Mouse (Mus musculus) heart, adult 2 months (tissue): ENCODE measurements around the gene Sh2d7. TPM values are rescaled to one million over a fixed set of nuclear protein-coding genes. Genes with fewer than 3 reads are reported as not detected.
A peak's percentile ranks its signal among the peaks of the same experiment; 100 is the strongest.
"Not testable (repeated sequence)": the region's sequence is repeated elsewhere in the genome, so short reads cannot be mapped to it uniquely, and the experiment has no call there.

Source experiments
- DNase-seq, 2 experiments: peaks; one replicate each; pipeline ENCODE4 v3.0.0; 2021
- H3K27ac ChIP-seq: fragments of 200-600 bp; 2 replicates; pipeline ENCODE4 v1.8.1; 2022
- H3K27me3 ChIP-seq: fragments of 200-500 bp; 2 replicates; pipeline ENCODE4 v1.6.1; 2012; ENCODE audit warnings: mild to moderate bottlenecking, low read length, inconsistent platforms, mixed read lengths; ENCODE audit not compliant: control insufficient read depth, insufficient read depth
- H3K36me3 ChIP-seq: fragments of 200-500 bp; 2 replicates; pipeline ENCODE4 v1.6.1; 2012; ENCODE audit warnings: low read length, inconsistent platforms; ENCODE audit not compliant: control insufficient read depth, insufficient read depth
- H3K4me1 ChIP-seq: fragments of 200-500 bp; 2 replicates; pipeline ENCODE4 v1.6.1; 2011; ENCODE audit warnings: low read length; ENCODE audit not compliant: control insufficient read depth, insufficient read depth
- H3K4me3 ChIP-seq: fragments of 200-600 bp; 2 replicates; pipeline ENCODE4 v1.8.1; 2022
- H3K79me2 ChIP-seq: fragments of 200-500 bp; replicated peaks from 2 replicates; pipeline ENCODE4 v1.6.1; 2012; ENCODE audit warnings: mild to moderate bottlenecking, inconsistent platforms, low read length, moderate library complexity, mixed read lengths; ENCODE audit not compliant: control insufficient read depth, insufficient read depth
- H3K9ac ChIP-seq: fragments of 200-500 bp; 2 replicates; pipeline ENCODE4 v1.6.1; 2012; ENCODE audit warnings: low read depth, mild to moderate bottlenecking, control low read depth, inconsistent platforms, low read length, mixed read lengths
- CTCF ChIP-seq: fragments of 200-600 bp; IDR thresholded peaks from 2 replicates; pipeline ENCODE4 v1.8.1; 2022; ENCODE audit warnings: antibody characterized with exemption, mild to moderate bottlenecking, moderate library complexity
- EP300 ChIP-seq: fragments of 200-500 bp; IDR thresholded peaks from 2 replicates; pipeline ENCODE4 v1.6.1; 2011; ENCODE audit warnings: low read depth, low read length, control low read depth; ENCODE audit not compliant: insufficient read depth
- POLR2A ChIP-seq: fragments of 200-500 bp; IDR thresholded peaks from 2 replicates; pipeline ENCODE4 v1.6.1; 2011; ENCODE audit warnings: mild to moderate bottlenecking, low read depth, low read length, control low read depth; ENCODE audit not compliant: insufficient read depth
- WGBS: fragments of 180-500 bp; shearing (Covaris S2); methylation state at CpG from one replicate; pipeline ENCODE4 v1.1.7; 2018; 5-methylcytosine and 5-hydroxymethylcytosine counted together
- intact Hi-C: fragments of 180-260 bp; cut with DNase I; formaldehyde crosslinking; loops from one replicate; pipeline ENCODE4 v1.15.1; 2025
- polyA plus RNA-seq: library from polyadenylated mRNA; depleted of rRNA; stranded (reverse); fragments of >200 nt; gene quantifications from 2 replicates; pipeline ENCODE4 v1.2.3, GENCODE M21; 2012; rRNA removed
- total RNA-seq, 2 experiments: library from RNA; stranded (reverse); gene quantifications; 2 replicates each; pipeline ENCODE4 v1.2.3; 2021

The Sh2d7 gene
- total and polyA plus RNA-seq, 3 experiments, result 0.08 TPM; not detected in 2

GRCm38 (mm10) chr9:54585839-54586198, 47.0 kb downstream of the Sh2d7 start:
- no peak for TF ChIP-seq POLR2A
- no peak for TF ChIP-seq EP300
- TF ChIP-seq CTCF, result no peak
- 32% methylated on average over 5 of the region's 5 CpGs for WGBS
- no peak for DNase-seq
- H3K4me3 ChIP-seq, result peak overlapping the region; percentile 99
- H3K36me3 ChIP-seq, result peaks cover 4% of the 10 kb centered on the region
- no peak overlapping the region for H3K9ac ChIP-seq
- H3K27ac ChIP-seq, result no peak overlapping the region
- intact Hi-C loops, result loop anchor here (2.0 kb wide), 2 partner anchors 25 to 83 kb away; partner anchors contain the start of gene Cib2
- peaks cover 2% of the 10 kb centered on the region; the same call in 1 of the 2 replicates for H3K79me2 ChIP-seq
- peaks cover 2% of the 10 kb centered on the region for H3K4me1 ChIP-seq
- no peaks in the 10 kb centered on the region for H3K27me3 ChIP-seq

DNA sequence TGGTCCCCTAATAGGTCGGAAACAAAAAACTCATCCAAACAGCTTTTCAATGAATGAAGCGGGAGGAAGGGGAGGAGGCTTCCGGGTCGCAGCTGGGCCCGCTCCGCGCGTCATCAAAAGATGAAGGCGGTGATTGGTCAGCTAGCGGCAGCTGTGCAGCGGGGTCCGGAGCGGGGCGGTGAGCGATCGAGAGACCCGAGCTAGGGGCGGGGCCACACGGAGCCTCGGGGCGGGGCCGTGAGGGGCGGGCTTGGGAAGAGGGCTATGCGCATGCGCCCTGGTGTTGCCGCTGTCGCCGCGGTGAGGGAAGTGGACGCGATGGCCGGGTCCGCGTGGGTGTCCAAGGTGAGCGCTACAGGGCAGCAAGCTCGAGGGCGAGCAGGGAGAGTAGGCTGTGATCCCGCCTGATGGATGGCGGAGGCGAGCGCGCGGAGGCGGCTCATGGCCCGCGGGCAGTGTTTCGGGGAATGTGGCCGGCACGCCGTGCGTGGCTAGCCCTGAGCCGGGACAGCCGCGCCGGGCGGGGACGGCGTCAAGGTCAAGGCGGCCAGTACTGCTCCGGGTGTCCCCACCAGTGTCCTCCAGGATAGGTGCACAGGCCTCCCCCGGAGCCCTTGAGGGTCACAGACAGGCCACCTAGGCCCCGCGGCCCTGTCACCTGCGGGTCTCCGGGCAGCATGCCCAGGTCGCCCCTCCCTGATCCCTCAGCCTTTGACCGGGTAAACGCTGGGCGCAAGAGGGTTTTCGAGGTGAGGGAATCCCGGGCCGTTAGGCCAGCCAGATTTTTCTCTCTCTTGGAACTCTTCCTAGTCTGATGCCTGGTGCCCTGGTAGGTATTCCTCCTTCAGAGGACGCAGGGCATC, 47.6 kb downstream of the Sh2d7 start, which contains the start of gene Idh3a:
TSS of gene Idh3a (plus strand) at position 136 of the 863 bp plus-strand sequence.
- peak within 1 kb of the TSS; percentile 80 for H3K9ac ChIP-seq
- peaks cover 2% of the 10 kb centered on the region; the same call in 1 of the 2 replicates for H3K79me2 ChIP-seq
- intact Hi-C loops, result loop anchor here (2.0 kb wide), 1 partner anchor 26 kb away; the partner anchor contains the start of gene Cib2
- H3K27ac ChIP-seq, result peak within 1 kb of the TSS; percentile 91
- peak; percentile 90 for TF ChIP-seq POLR2A
- TF ChIP-seq EP300, result no peak; the same call in 1 of the 2 replicates
- no peak for TF ChIP-seq CTCF
- H3K27me3 ChIP-seq, result no peaks in the 10 kb centered on the region
- DNase-seq, result peak; percentile 99
- H3K4me1 ChIP-seq, result peaks cover 2% of the 10 kb centered on the region
- peak within 1 kb of the TSS; percentile 99 for H3K4me3 ChIP-seq
- WGBS, result under 1% methylated on average over 72 of the region's 73 CpGs
- peaks cover 4% of the 10 kb centered on the region for H3K36me3 ChIP-seq

- intact Hi-C loops, result loop anchor here (2.0 kb wide), 1 partner anchor 27 kb away; the partner anchor contains the start of gene Cib2
- no peaks in the 10 kb centered on the region for H3K27me3 ChIP-seq
- peak overlapping the region; percentile 59; the same call in 1 of the 2 replicates for H3K9ac ChIP-seq
- no peak for DNase-seq
- peaks cover 17% of the 10 kb centered on the region for H3K36me3 ChIP-seq
- peak overlapping the region; percentile 99 for H3K4me3 ChIP-seq
- peak overlapping the region; percentile 91 for H3K27ac ChIP-seq
- peaks cover 2% of the 10 kb centered on the region; the same call in 1 of the 2 replicates for H3K79me2 ChIP-seq
- TF ChIP-seq CTCF (no peak), EP300 (no peak), POLR2A (no peak)
- 41% methylated on average over 4 of the region's 4 CpGs for whole genome bisulfite sequencing
- peaks cover 2% of the 10 kb centered on the region for H3K4me1 ChIP-seq
These were observed 49.1 kb downstream of the Sh2d7 start for GRCm38 (mm10) chr9:54587863-54588262.

DNA sequence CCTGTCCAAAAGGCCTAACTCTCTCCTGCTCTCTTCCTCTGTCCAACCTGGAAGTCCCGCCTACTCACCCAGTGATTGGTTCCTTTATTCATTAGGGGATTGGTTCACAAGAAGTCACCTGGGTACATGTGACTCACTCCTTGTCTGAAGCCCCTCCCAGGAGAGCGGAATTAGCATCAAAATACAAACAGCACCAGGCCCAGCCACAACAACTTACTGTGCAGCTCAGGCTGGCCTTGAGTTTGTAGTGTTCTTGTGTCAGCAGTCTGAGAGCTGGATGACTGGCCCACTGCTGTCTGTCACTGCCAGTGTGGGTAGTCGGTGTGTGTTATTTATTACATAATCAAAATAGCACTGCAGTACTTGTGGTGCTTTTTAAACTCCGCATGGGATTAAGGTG, 54.9 kb downstream of the Sh2d7 start:
- H3K79me2 ChIP-seq, intact Hi-C loops, H3K4me1 ChIP-seq, H3K4me3 ChIP-seq, H3K9ac ChIP-seq, H3K27me3 ChIP-seq, DNase-seq, H3K27ac ChIP-seq: not testable (repeated sequence)
- WGBS, result 73% methylated on average over 4 of the region's 4 CpGs
- peaks cover 49% of the 10 kb centered on the region for H3K36me3 ChIP-seq

Other genes with a start within 250 kb of the Sh2d7 start
- 10 to 100 TPM; 20.6 to 27.6 TPM for gene Dmxl2, start 37.4 kb upstream of the Sh2d7 start, total RNA-seq
- gene Dmxl2, start 37.4 kb upstream of the Sh2d7 start, polyA plus RNA-seq, result 6.7 and 9.8 TPM in 2 replicates
- 1 to 10 TPM; 2.1 TPM for gene Cib2, start 21.2 kb downstream of the Sh2d7 start, total RNA-seq
- gene Cib2, start 21.2 kb downstream of the Sh2d7 start, polyA plus RNA-seq, result 4.1 and 5.9 TPM in 2 replicates
- gene Idh3a, start 47.4 kb downstream of the Sh2d7 start, total RNA-seq, result 100 to 1,000 TPM; 507 to 582 TPM
- gene Idh3a, start 47.4 kb downstream of the Sh2d7 start, polyA plus RNA-seq, result 367 and 618 TPM in 2 replicates
- under 1 TPM; 0.30 to 0.31 TPM for gene Acsbg1, start 122.9 kb downstream of the Sh2d7 start, total RNA-seq
- 0.70 and 0.85 TPM in 2 replicates for gene Acsbg1, start 122.9 kb downstream of the Sh2d7 start, polyA plus RNA-seq
- 10 to 100 TPM; 81.9 to 85.5 TPM for gene Dnaja4, start 159.9 kb downstream of the Sh2d7 start, total RNA-seq
- gene Dnaja4, start 159.9 kb downstream of the Sh2d7 start, polyA plus RNA-seq, result 39.1 and 69.8 TPM in 2 replicates
- 10 to 100 TPM; 29.0 to 29.6 TPM for gene Wdr61, start 195.5 kb downstream of the Sh2d7 start, total RNA-seq
- gene Wdr61, start 195.5 kb downstream of the Sh2d7 start, polyA plus RNA-seq, result 21.3 and 37.7 TPM in 2 replicates
- not detected for gene Crabp1, start 225.8 kb downstream of the Sh2d7 start, total RNA-seq
- 0.23 TPM in 1 of 2 replicates, not detected in the other for gene Crabp1, start 225.8 kb downstream of the Sh2d7 start, polyA plus RNA-seq